Mouse (Mus musculus): Measurements from ENCODE around the gene Abcg5.

- TF ChIP-seq SMC3 (IDR thresholded peaks at IDR 0.05; ENCODE audit: low read depth, low read length) (no peak), CHD2 (IDR thresholded peaks at IDR 0.05; ENCODE audit: low read length) (no peak), UBTF (IDR thresholded peaks at IDR 0.05; ENCODE audit: borderline replicate concordance, insufficient read depth, low read depth, low read length) (no peak), MAX (IDR thresholded peaks at IDR 0.05; ENCODE audit: low read length) (no peak)
Measured at GRCm38 (mm10) chr17:84693741-84694140, 10.9 kb upstream of the Abcg5 start.

All from MEL (cell line).